Mouse (Mus musculus) embryonic facial prominence, embryonic 13.5 days (tissue): ENCODE measurements around the gene Tssc4. TPM values are rescaled to one million over a fixed set of nuclear protein-coding genes. Genes with fewer than 3 reads are reported as not detected.

Experiments
- ATAC-seq: fragments of 200-750 bp; cut with Nextera tagmentation; 2 replicates; pipeline ENCODE4 v1.8.0; 2017; ENCODE audit warnings: low read depth; ENCODE audit not compliant: insufficient number of reproducible peaks, insufficient read depth, low FRiP score, low TSS enrichment
- H3K27ac ChIP-seq: fragments of 300-500 bp; sonication (generic); 2 replicates; pipeline ENCODE4 v1.5.1; 2015; ENCODE audit warnings: moderate library complexity, mild to moderate bottlenecking, inconsistent platforms
- H3K27me3 ChIP-seq: fragments of 300-500 bp; sonication (generic); 2 replicates; pipeline ENCODE4 v1.6.1; 2015; ENCODE audit warnings: mild to moderate bottlenecking, inconsistent platforms
- H3K36me3 ChIP-seq: fragments of 300-500 bp; sonication (generic); 2 replicates; pipeline ENCODE4 v1.6.1; 2015; ENCODE audit warnings: mild to moderate bottlenecking, inconsistent platforms
- H3K4me1 ChIP-seq: fragments of 300-500 bp; sonication (generic); 2 replicates; pipeline ENCODE4 v1.6.1; 2015; ENCODE audit warnings: inconsistent platforms
- H3K4me2 ChIP-seq: fragments of 300-500 bp; sonication (generic); 2 replicates; pipeline ENCODE4 v1.6.1; 2015; ENCODE audit warnings: moderate library complexity, mild to moderate bottlenecking, inconsistent platforms
- H3K4me3 ChIP-seq: fragments of 300-500 bp; sonication (generic); 2 replicates; pipeline ENCODE4 v1.5.1; 2015; ENCODE audit warnings: mild to moderate bottlenecking, inconsistent platforms
- H3K9ac ChIP-seq: fragments of 300-500 bp; sonication (generic); 2 replicates; pipeline ENCODE4 v1.6.1; 2015; ENCODE audit warnings: mild to moderate bottlenecking, inconsistent platforms
- H3K9me3 ChIP-seq: fragments of 300-500 bp; sonication (generic); 2 replicates; pipeline ENCODE4 v1.6.1; 2016; ENCODE audit warnings: inconsistent platforms
- WGBS: fragments of 180-500 bp; shearing (Covaris S2); methylation state at CpG from one replicate; pipeline ENCODE4 v1.1.7; 2015; ENCODE audit warnings: mixed read lengths; 5-methylcytosine and 5-hydroxymethylcytosine counted together
- polyA plus RNA-seq: library from polyadenylated mRNA; unstranded; fragments of >200 nt; fragmentation: Nextera tagmentation; extraction: Ambion mirVana; gene quantifications from 2 replicates; pipeline ENCODE4 v1.2.1, GENCODE M21; 2015

Gene Tssc4
- polyA plus RNA-seq, 1 experiment from 2014 or later, result 105 TPM

GRCm38 (mm10) chr7:143057667-143058220 is 11.3 kb upstream of the Tssc4 start:
- Histone ChIP-seq H3K4me2 (no peak overlapping the region), H3K4me1 (peaks cover 62% of the 10 kb centered on the region), H3K9me3 (no peaks in the 10 kb centered on the region), H3K4me3 (no peak overlapping the region), H3K36me3 (peaks cover 52% of the 10 kb centered on the region), H3K27ac (peak overlapping the region; percentile 74), H3K9ac (no peak overlapping the region), H3K27me3 (no peaks in the 10 kb centered on the region)
- no peak for ATAC-seq
- WGBS, result 85% methylated on average over 9 of the region's 9 CpGs

GRCm38 (mm10) chr7:143058221-143058697 is 10.8 kb upstream of the Tssc4 start:
- peaks cover 57% of the 10 kb centered on the region for H3K36me3 ChIP-seq
- H3K9me3 ChIP-seq, result no peaks in the 10 kb centered on the region
- no peaks in the 10 kb centered on the region for H3K27me3 ChIP-seq
- 59% methylated on average over 5 of the region's 5 CpGs for WGBS
- no peak overlapping the region for H3K4me3 ChIP-seq
- H3K27ac ChIP-seq, result peak overlapping the region; percentile 74
- no peak overlapping the region for H3K9ac ChIP-seq
- ATAC-seq, result no peak
- peaks cover 62% of the 10 kb centered on the region for H3K4me1 ChIP-seq
- H3K4me2 ChIP-seq, result no peak overlapping the region; the same call in 1 of the 2 replicates

- peaks cover 68% of the 10 kb centered on the region for H3K36me3 ChIP-seq
- H3K4me2 ChIP-seq, result no peak overlapping the region
- no peak for ATAC-seq
- peaks cover 55% of the 10 kb centered on the region for H3K4me1 ChIP-seq
- no peaks in the 10 kb centered on the region for H3K27me3 ChIP-seq
- no peaks in the 10 kb centered on the region for H3K9me3 ChIP-seq
- no peak overlapping the region for H3K4me3 ChIP-seq
- peak overlapping the region; percentile 44; the same call in 1 of the 2 replicates for H3K9ac ChIP-seq
- peak overlapping the region; percentile 74 for H3K27ac ChIP-seq
- 65% methylated on average over 5 of the region's 5 CpGs for WGBS
Measured at GRCm38 (mm10) chr7:143059202-143059870, 9.7 kb upstream of the Tssc4 start.

- no peak overlapping the region for H3K4me3 ChIP-seq
- H3K27ac ChIP-seq, result no peak overlapping the region
- peaks cover 25% of the 10 kb centered on the region for H3K4me1 ChIP-seq
- H3K9ac ChIP-seq, result no peak overlapping the region
- peaks cover 86% of the 10 kb centered on the region for H3K36me3 ChIP-seq
- 76% methylated on average over 2 of the region's 2 CpGs for WGBS
- ATAC-seq, result no peak
- no peaks in the 10 kb centered on the region for H3K27me3 ChIP-seq
- no peak overlapping the region for H3K4me2 ChIP-seq
- no peaks in the 10 kb centered on the region for H3K9me3 ChIP-seq
Measured at GRCm38 (mm10) chr7:143062704-143063103, 6.3 kb upstream of the Tssc4 start.

DNA sequence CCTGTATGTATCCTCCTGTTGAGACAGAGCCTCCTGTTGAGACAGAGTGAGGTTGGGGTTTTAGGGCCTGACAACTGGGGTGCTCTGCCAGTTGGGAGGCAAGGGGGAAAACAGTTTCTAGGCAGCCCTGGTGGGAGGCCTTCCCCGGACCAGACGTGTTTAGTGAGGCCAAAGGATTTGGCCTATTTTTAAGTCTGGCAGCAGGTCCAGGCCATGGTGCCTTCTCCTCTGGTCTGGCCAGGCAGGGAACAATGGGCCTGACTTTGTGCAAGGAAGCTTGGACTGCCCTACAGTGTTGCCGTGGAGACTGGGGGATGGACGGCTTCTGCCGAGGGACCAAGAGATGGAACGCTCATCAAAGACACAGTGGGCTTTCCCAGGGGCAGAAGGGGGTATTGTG is 4.8 kb upstream of the Tssc4 start:
- Histone ChIP-seq H3K9me3 (no peaks in the 10 kb centered on the region), H3K36me3 (peaks cover 82% of the 10 kb centered on the region), H3K27ac (no peak overlapping the region), H3K9ac (no peak overlapping the region), H3K27me3 (no peaks in the 10 kb centered on the region), H3K4me3 (no peak overlapping the region), H3K4me2 (no peak overlapping the region), H3K4me1 (peaks cover 20% of the 10 kb centered on the region)
- WGBS, result 79% methylated on average over 6 of the region's 6 CpGs
- no peak for ATAC-seq

GRCm38 (mm10) chr7:143065692-143066091 is 3.4 kb upstream of the Tssc4 start:
- no peak overlapping the region for H3K4me2 ChIP-seq
- peaks cover 24% of the 10 kb centered on the region for H3K4me1 ChIP-seq
- no peak overlapping the region for H3K27ac ChIP-seq
- H3K9me3 ChIP-seq, result no peaks in the 10 kb centered on the region
- H3K36me3 ChIP-seq, result peaks cover 76% of the 10 kb centered on the region
- H3K9ac ChIP-seq, result no peak overlapping the region
- WGBS, result 95% methylated on average over 2 of the region's 2 CpGs
- H3K4me3 ChIP-seq, result no peak overlapping the region
- H3K27me3 ChIP-seq, result no peaks in the 10 kb centered on the region
- ATAC-seq, result no peak

DNA sequence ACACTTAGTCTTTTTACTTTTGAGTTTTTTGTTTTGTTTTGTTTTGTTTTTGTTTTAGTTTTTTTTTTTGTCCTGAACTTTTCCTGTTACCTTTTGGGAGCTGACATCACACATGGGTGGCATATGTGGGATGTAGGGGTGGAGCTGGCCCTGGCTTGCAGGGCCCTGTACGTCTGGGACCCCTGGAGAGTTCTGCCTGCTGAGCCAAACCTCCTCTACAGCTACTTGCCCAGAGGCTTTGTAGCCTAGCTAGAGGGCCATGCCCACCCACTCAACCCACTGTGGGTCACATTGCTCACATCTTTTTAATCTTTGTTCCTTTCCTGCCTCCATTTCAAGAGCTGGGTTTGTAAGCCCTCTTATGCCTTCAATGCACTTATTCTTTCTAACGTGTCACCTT is 1.6 kb upstream of the Tssc4 start:
- Histone ChIP-seq H3K9me3 (no peaks in the 10 kb centered on the region), H3K9ac (no peak overlapping the region), H3K27me3 (no peaks in the 10 kb centered on the region), H3K4me3 (no peak overlapping the region), H3K27ac (no peak overlapping the region), H3K36me3 (peaks cover 58% of the 10 kb centered on the region), H3K4me1 (peaks cover 27% of the 10 kb centered on the region), H3K4me2 (no peak overlapping the region)
- ATAC-seq, result no peak
- 65% methylated on average over 2 of the region's 2 CpGs for WGBS

- Histone ChIP-seq H3K27ac (peak overlapping the region; percentile 97), H3K9me3 (no peaks in the 10 kb centered on the region), H3K4me2 (peak overlapping the region; percentile 59), H3K27me3 (no peaks in the 10 kb centered on the region), H3K4me3 (no peak overlapping the region), H3K4me1 (peaks cover 27% of the 10 kb centered on the region), H3K36me3 (peaks cover 57% of the 10 kb centered on the region), H3K9ac (no peak overlapping the region)
- ATAC-seq, result no peak
- 82% methylated on average over 3 of the region's 3 CpGs for WGBS
Measured at GRCm38 (mm10) chr7:143067897-143068296, 1.2 kb upstream of the Tssc4 start.

GRCm38 (mm10) chr7:143068316-143068881 is 650 bp upstream of the Tssc4 start:
- peak overlapping the region; percentile 59 for H3K4me2 ChIP-seq
- H3K27me3 ChIP-seq, result no peaks in the 10 kb centered on the region
- ATAC-seq, result peak; percentile 1; the same call in 1 of the 2 replicates
- WGBS, result 49% methylated on average over 13 of the region's 13 CpGs
- peak overlapping the region; percentile 64 for H3K9ac ChIP-seq
- peaks cover 52% of the 10 kb centered on the region for H3K36me3 ChIP-seq
- peak overlapping the region; percentile 97 for H3K27ac ChIP-seq
- peaks cover 27% of the 10 kb centered on the region for H3K4me1 ChIP-seq
- peak overlapping the region; percentile 87 for H3K4me3 ChIP-seq
- H3K9me3 ChIP-seq, result no peaks in the 10 kb centered on the region

DNA sequence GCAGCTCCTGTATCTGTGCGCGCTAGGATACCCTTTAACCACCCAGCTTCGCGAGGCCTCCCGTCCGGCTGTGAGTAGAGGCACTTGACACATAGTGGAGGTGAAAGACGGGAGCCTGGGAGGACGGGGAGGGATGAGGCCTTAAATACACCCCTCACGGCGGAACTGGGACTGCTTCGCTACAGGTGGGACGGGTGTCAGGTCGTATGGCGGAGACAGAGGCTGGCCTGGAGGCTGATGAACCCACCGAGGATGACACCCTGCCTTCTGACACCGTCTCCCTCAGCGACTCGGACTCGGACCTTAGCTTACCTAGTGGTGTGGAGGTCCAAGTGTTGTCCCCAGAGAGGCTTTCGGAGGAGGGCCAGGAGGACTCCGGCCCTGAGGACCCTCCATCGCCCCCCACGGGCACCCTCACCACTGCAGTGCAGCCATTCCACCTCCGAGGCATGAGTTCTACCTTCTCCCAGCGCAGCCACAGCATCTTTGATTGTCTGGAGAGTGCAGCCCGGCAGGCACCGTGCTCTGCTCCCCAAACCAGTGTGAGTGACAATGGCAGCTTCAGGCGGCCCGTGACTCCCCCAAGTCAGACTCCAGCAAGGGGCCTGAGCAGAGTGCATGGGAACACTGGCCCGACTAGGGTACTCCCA is 827 bp downstream of the Tssc4 start:
- Histone ChIP-seq H3K4me3 (peak overlapping the region; percentile 87), H3K9me3 (no peaks in the 10 kb centered on the region), H3K36me3 (peaks cover 37% of the 10 kb centered on the region), H3K27ac (peak overlapping the region; percentile 97), H3K27me3 (no peaks in the 10 kb centered on the region), H3K4me2 (peak overlapping the region; percentile 99), H3K9ac (peak overlapping the region; percentile 95), H3K4me1 (peaks cover 27% of the 10 kb centered on the region)
- no peak for ATAC-seq
- 8% methylated on average over 30 of the region's 30 CpGs for WGBS

GRCm38 (mm10) chr7:143070506-143071070 is 1.5 kb downstream of the Tssc4 start:
- H3K9me3 ChIP-seq, result no peaks in the 10 kb centered on the region
- H3K36me3 ChIP-seq, result peaks cover 30% of the 10 kb centered on the region
- peak overlapping the region; percentile 99 for H3K4me2 ChIP-seq
- ATAC-seq, result no peak
- peak overlapping the region; percentile 87 for H3K4me3 ChIP-seq
- 89% methylated on average over 10 of the region's 10 CpGs for WGBS
- H3K27ac ChIP-seq, result no peak overlapping the region
- peak overlapping the region; percentile 95 for H3K9ac ChIP-seq
- no peaks in the 10 kb centered on the region for H3K27me3 ChIP-seq
- H3K4me1 ChIP-seq, result peaks cover 27% of the 10 kb centered on the region
